Mouse (Mus musculus): Measurements from ENCODE around the gene Ypel5. TPM values are rescaled to one million over a fixed set of nuclear protein-coding genes. Genes with fewer than 3 reads are reported as not detected.

Ypel5 gene
- polyA plus RNA-seq, 1 experiment, result not detected

DNA sequence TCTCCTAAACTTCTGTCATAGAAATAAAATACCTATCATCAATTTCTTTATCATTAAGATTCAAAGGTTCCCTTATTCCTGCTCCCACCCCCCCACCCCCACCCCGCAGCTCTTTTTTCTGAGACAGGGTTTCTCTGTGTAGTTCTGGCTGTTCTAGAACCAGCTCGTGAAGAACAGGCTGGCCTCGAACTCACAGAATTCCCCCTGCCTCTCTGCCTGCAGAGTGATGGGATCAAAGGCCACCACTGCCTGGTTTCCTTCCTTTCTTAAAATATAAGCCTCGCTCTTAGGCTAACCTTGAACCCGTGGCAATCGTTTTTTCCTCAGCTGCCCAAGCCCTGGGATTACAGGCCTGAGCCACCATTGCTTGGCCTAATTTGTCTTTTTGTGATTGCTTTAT is 55.3 kb downstream of the Ypel5 start:
- TF ChIP-seq CTCF (IDR thresholded peaks at IDR 0.05; ENCODE audit: insufficient read depth, low read depth, low read length), result no peak
- no peak for TF ChIP-seq POLR2A (IDR thresholded peaks at IDR 0.05; ENCODE audit: insufficient read depth, low read depth, low read length)
- no peak overlapping the region for H3K27ac ChIP-seq (ENCODE audit: insufficient read depth, low read depth, low read length)
- WGBS, result 98% methylated on average over 6 of the region's 6 CpGs
- no peaks in the 10 kb centered on the region for H3K4me1 ChIP-seq (ENCODE audit: control insufficient read depth, insufficient read depth, low read length)
- H3K4me3 ChIP-seq (ENCODE audit: insufficient read depth, low read depth, low read length), result no peak overlapping the region

DNA sequence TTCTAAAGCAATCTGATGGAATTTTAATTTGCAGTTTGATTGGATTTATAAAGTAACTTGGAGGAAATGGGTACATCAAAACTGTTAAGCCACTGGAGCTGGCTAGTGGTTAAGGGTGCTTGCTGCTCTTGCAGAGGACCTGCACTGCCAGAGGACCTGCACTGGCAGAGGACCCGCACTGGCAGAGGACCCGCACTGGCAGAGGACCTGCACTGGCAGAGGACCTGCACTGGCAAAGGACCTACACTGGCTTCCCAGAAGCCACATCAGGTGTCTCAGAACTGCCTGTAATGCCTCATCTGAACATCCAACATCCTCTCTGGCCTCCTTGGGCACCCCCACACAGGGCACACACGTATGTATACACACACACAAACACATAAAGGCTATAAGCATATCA is 59.3 kb downstream of the Ypel5 start:
- TF ChIP-seq POLR2A (IDR thresholded peaks at IDR 0.05; ENCODE audit: insufficient read depth, low read depth, low read length) (no peak), CTCF (IDR thresholded peaks at IDR 0.05; ENCODE audit: insufficient read depth, low read depth, low read length) (no peak)
- WGBS, result 95% methylated on average over 3 of the region's 3 CpGs
- H3K4me1 ChIP-seq (ENCODE audit: control insufficient read depth, insufficient read depth, low read length), result no peaks in the 10 kb centered on the region
- H3K4me3 ChIP-seq (ENCODE audit: insufficient read depth, low read depth, low read length), result no peak overlapping the region
- H3K27ac ChIP-seq (ENCODE audit: insufficient read depth, low read depth, low read length), result no peak overlapping the region

DNA sequence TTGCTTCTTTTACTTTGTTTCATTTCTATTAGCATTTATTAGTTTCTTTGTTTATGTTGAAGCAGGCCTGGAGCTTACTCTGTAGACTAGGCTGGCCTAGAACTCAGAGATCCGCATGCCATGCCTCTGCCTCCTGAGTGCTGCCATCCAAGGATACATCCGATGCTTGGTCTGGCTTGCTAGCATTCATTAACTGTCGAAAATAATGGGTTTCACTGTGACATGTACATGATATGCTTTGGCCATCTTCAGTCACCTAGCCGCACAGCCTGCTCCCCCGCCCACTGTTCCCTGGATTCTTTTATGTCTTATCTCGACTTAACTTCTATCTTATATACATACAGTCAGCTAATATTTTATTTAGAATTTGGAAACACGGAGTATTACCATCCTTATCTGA is 60.8 kb downstream of the Ypel5 start:
- H3K27ac ChIP-seq (ENCODE audit: insufficient read depth, low read depth, low read length), result no peak overlapping the region
- H3K4me3 ChIP-seq (ENCODE audit: insufficient read depth, low read depth, low read length), result no peak overlapping the region
- WGBS, result 93% methylated on average over 7 of the region's 7 CpGs
- H3K4me1 ChIP-seq (ENCODE audit: control insufficient read depth, insufficient read depth, low read length), result no peaks in the 10 kb centered on the region
- no peak for TF ChIP-seq POLR2A (IDR thresholded peaks at IDR 0.05; ENCODE audit: insufficient read depth, low read depth, low read length)
- no peak for TF ChIP-seq CTCF (IDR thresholded peaks at IDR 0.05; ENCODE audit: insufficient read depth, low read depth, low read length)

DNA sequence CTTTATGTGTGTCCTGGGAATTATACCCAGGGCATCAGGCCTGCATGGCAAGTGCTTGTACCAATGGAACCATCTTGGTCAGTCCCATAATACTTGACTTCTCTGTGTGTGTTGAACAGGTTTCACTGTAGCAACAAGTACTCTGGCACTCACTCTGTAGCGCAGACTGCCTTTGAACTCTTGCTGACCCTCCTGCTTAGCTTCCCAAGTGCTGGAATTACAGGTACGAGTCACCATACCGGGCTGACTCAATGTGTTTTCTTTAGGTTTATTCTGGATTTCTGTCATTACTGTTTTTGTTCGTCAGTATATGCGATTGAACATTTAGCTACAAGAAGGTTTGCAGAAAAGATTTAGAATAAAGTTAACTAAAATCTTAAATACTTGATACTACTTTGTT is 61.7 kb downstream of the Ypel5 start:
- WGBS, result 94% methylated on average over 5 of the region's 5 CpGs
- Histone ChIP-seq H3K4me1 (ENCODE audit: control insufficient read depth, insufficient read depth, low read length) (no peaks in the 10 kb centered on the region), H3K4me3 (ENCODE audit: insufficient read depth, low read depth, low read length) (no peak overlapping the region), H3K27ac (ENCODE audit: insufficient read depth, low read depth, low read length) (no peak overlapping the region)
- no peak for TF ChIP-seq POLR2A (IDR thresholded peaks at IDR 0.05; ENCODE audit: insufficient read depth, low read depth, low read length)

DNA sequence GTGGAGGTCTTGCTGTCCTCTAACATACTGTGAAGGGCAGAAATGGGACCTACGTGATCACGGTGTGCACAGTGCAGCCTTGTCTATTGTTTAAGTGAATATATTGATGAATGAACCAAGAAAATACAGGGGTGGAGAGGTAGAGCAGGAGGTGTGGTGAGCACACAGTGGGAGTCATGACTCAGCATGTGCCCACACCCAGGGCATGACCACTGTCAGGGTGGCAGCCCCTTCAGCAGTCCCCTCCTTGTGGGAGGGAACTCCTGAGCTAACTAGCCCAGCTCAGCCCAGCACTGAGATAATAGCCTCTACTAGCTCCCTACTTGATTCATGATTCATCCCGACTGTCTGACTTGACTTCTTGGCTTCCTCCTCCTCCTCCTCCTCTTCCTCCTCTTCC is 62.5 kb downstream of the Ypel5 start:
- Histone ChIP-seq H3K27ac (ENCODE audit: insufficient read depth, low read depth, low read length) (no peak overlapping the region), H3K4me1 (ENCODE audit: control insufficient read depth, insufficient read depth, low read length) (no peaks in the 10 kb centered on the region), H3K4me3 (ENCODE audit: insufficient read depth, low read depth, low read length) (no peak overlapping the region)
- TF ChIP-seq CTCF (IDR thresholded peaks at IDR 0.05; ENCODE audit: insufficient read depth, low read depth, low read length) (no peak), POLR2A (IDR thresholded peaks at IDR 0.05; ENCODE audit: insufficient read depth, low read depth, low read length) (no peak)
- 45% methylated on average over 3 of the region's 3 CpGs for WGBS

Other genes with a start within 250 kb of the Ypel5 start
- gene Alk, start 231.8 kb upstream of the Ypel5 start, polyA plus RNA-seq (2012; ENCODE audit: insufficient read depth, insufficient read length, low replicate concordance, missing spikeins), result not detected in 2 replicates
- gene Lbh, start 81.9 kb downstream of the Ypel5 start, polyA plus RNA-seq (2012; ENCODE audit: insufficient read depth, insufficient read length, low replicate concordance, missing spikeins), result 99.3 TPM in 1 of 2 replicates, not detected in the other

Data from olfactory bulb, adult 2 months (tissue).